Mouse (Mus musculus): ENCODE results near the gene Vgll2.

- no peak for TF ChIP-seq CTCF (IDR thresholded peaks at IDR 0.05; ENCODE audit: control insufficient read depth, insufficient read depth, low read length)
- no peak for TF ChIP-seq POLR2A (IDR thresholded peaks at IDR 0.05; ENCODE audit: borderline replicate concordance, control insufficient read depth, low read depth, low read length)
Observed at GRCm38 (mm10) chr10:52025821-52026220, 3.5 kb downstream of the Vgll2 start.

Data from bone marrow, adult 2 months (tissue).